Mouse (Mus musculus) ES-E14 (cell line): ENCODE measurements around the gene Scrt2.

Source experiments
- CHD2 ChIP-seq: IDR thresholded peaks from 2 replicates; pipeline ENCODE4 v1.6.1; 2014; ENCODE audit warnings: mild to moderate bottlenecking, low read depth, low read length, inconsistent platforms
- HCFC1 ChIP-seq: IDR thresholded peaks from 2 replicates; pipeline ENCODE4 v1.6.1; 2012; ENCODE audit warnings: low read length, inconsistent platforms, borderline replicate concordance; ENCODE audit not compliant: insufficient read depth
- MAFK ChIP-seq: IDR thresholded peaks from 2 replicates; pipeline ENCODE4 v1.6.1; 2014; ENCODE audit warnings: mild to moderate bottlenecking, low read depth, low read length, inconsistent platforms; ENCODE audit not compliant: insufficient read depth
- ZC3H11A ChIP-seq: IDR thresholded peaks from 2 replicates; pipeline ENCODE4 v1.6.1; 2012; ENCODE audit warnings: low read depth, mild to moderate bottlenecking, inconsistent platforms, low read length, borderline replicate concordance
- ZNF384 ChIP-seq: IDR thresholded peaks from 2 replicates; pipeline ENCODE4 v1.6.1; 2012; ENCODE audit warnings: low read depth, low read length, inconsistent platforms

- TF ChIP-seq HCFC1 (no peak), CHD2 (no peak), ZNF384 (no peak), ZC3H11A (no peak), MAFK (no peak)
These were observed 36.4 kb downstream of the Scrt2 start for GRCm38 (mm10) chr2:152117694-152118093.
